In the genomic region with DNA sequence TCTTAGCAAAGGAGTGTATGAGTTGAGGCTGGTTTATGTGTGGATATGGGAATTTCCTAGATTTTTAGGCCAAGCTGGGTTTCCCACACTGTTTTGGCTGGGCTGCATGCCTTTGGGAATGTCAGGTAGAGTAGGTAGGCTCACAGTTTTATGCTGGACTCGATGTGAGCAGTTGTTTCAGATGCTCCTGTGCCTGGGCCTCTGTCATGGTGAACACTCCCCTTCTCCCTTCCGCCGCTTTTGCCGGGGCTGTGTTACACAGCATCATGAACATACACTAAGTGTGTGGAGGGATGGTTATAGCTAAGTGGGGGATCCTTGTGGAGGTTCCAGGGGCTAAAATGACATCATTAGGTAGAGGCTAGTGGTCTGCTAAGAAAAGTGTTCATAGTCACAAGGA, we compare ENCODE assay signal across 22 mouse cellular contexts.
"Had no signal": no experiment of that assay in that cellular context is flagged by ENCODE, and none has a peak within 500 bp of the region (broad histone marks: within the 10 kb centered on the region; RNA-seq: fewer than 3 reads in every experiment).

No protein-coding gene starts in this region.

- H3K27me3 ChIP-seq: lung, embryonic 15.5 days; megakaryocyte, embryonic 14.5 days; midbrain, embryonic 12.5 days; neural tube, embryonic 13.5 days; neural tube, embryonic 15.5 days had no signal

- H3K4me2 ChIP-seq: lung, embryonic 15.5 days; midbrain, embryonic 12.5 days; neural tube, embryonic 13.5 days; neural tube, embryonic 15.5 days had no signal

- H3K36me3 ChIP-seq: lung, embryonic 15.5 days; midbrain, embryonic 12.5 days; neural tube, embryonic 13.5 days; neural tube, embryonic 15.5 days had no signal

- H3K4me1 ChIP-seq: midbrain, embryonic 12.5 days; neural tube, embryonic 13.5 days; neural tube, embryonic 15.5 days had no signal

- H3K27ac ChIP-seq: lung, embryonic 15.5 days; macrophage; midbrain, embryonic 12.5 days; neural tube, embryonic 13.5 days; neural tube, embryonic 15.5 days had no signal

- ATAC-seq: liver, postnatal 0 days; lung, postnatal 0 days; midbrain, embryonic 16.5 days had no signal

- H3K9me3 ChIP-seq: lung, embryonic 15.5 days; megakaryocyte, embryonic 14.5 days; midbrain, embryonic 12.5 days; neural tube, embryonic 13.5 days; neural tube, embryonic 15.5 days had no signal

- H3K4me3 ChIP-seq: lung, embryonic 15.5 days; megakaryocyte, embryonic 14.5 days; midbrain, embryonic 12.5 days; myocyte; neural tube, embryonic 13.5 days; neural tube, embryonic 15.5 days had no signal

- DNase-seq: liver, postnatal 0 days; lung, adult 2 months; lung, postnatal 14 days; lung, postnatal 36 days; midbrain, embryonic 14.5 days; retina, postnatal 1 day; right cerebral cortex, adult 18-20 months; right cerebral cortex, postnatal 25 days; right cerebral cortex, postnatal 4 days; spleen, adult 18-20 months; thymus, adult 18-20 months; thymus, postnatal 14 days; thymus, postnatal 4 days had no signal

- H3K9ac ChIP-seq: liver, postnatal 0 days; lung, embryonic 15.5 days; midbrain, embryonic 12.5 days; neural tube, embryonic 13.5 days; neural tube, embryonic 15.5 days had no signal
